Comparison of ENCODE assay signal across 8 mouse cellular contexts in the genomic region with DNA sequence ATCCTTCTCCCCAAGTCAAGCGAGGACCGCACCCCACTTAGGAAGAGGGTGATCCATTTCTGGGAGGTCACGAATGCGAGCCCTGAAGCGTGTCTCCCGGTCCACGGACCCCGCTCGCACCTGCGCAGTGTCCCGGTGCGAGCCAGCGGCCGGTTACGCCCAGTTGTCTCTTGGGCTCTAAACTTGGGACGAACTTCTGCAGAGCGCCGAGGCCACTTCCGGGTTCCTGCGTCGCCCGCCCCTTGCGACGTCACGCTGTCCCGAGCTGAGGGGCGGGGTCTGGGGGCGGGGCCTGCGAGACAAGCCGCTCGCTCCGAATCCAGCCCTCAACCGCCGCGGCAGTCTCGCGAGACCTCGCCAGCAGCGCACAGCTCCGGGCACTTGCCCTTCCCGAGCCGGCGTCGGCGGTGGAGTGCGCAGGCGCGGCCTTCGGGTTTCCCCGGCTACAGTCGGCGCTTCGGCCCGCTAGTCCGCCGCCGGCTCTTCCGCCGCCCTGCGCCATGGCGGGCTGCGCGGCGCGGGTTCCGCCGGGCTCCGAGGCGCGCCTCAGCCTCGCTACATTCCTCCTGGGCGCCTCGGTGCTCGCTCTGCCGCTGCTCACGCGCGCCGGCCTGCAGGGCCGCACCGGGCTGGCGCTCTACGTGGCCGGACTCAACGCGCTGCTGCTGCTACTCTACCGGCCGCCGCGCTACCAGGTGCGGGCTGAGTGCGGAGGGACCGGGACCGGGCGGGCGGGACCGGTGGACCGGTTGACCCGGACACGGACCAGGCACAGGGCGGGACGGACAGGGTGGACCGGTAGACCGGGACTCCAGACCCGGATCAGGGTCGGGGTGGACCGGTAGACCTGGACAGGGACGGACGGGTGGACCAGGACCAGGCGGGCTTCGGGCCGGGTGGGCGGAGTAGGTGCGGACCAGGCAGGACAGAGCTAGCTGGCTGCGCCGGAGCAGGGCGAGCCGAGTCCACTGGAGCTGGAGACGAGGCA. TPM values are rescaled to one million over a fixed set of nuclear protein-coding genes. Genes with fewer than 3 reads are reported as not detected.
DNase-seq lines count a peak whose midpoint lies in the region; ATAC-seq lines count a peak whose summit lies in the region.

A gene (plus strand): TSS at position 354 of the 988 bp plus-strand sequence.

- peak within 1 kb of the TSS; percentile 39; the same call in 1 of the 2 replicates for H3K27ac ChIP-seq in forebrain, embryonic 14.5 days (ENCODE audit: low read depth, low read length)
- H3K27ac ChIP-seq in neural tube, embryonic 15.5 days (replicated peaks) = peak within 1 kb of the TSS; percentile 86

- H3K36me3 ChIP-seq in forebrain, embryonic 14.5 days (ENCODE audit: control insufficient read depth, insufficient read depth, low read length) = peaks cover 21% of the 10 kb centered on the region
- H3K36me3 ChIP-seq in neural tube, embryonic 15.5 days = peaks cover 23% of the 10 kb centered on the region

- ATAC-seq in forebrain, embryonic 14.5 days = peak; percentile 96
- peak; percentile 95 for ATAC-seq in neural tube, embryonic 15.5 days (ENCODE audit: low FRiP score)

- no peaks in the 10 kb centered on the region for H3K9me3 ChIP-seq in forebrain, embryonic 14.5 days (replicated peaks; ENCODE audit: control insufficient read depth, low read length)
- H3K9me3 ChIP-seq in neural tube, embryonic 15.5 days (replicated peaks) = no peaks in the 10 kb centered on the region

- H3K27me3 ChIP-seq in forebrain, embryonic 14.5 days (replicated peaks; ENCODE audit: control insufficient read depth, insufficient read depth, low read length) = peaks cover 26% of the 10 kb centered on the region
- peaks cover 36% of the 10 kb centered on the region for H3K27me3 ChIP-seq in neural tube, embryonic 15.5 days (replicated peaks)

- peak within 1 kb of the TSS; percentile 95 for H3K4me3 ChIP-seq in forebrain, embryonic 14.5 days (ENCODE audit: low read depth, low read length)
- peak within 1 kb of the TSS; percentile 93 for H3K4me3 ChIP-seq in neural tube, embryonic 15.5 days (replicated peaks)

- DNase-seq in ES-CJ7 (ENCODE audit: low read depth, low spot score) = peak; percentile 99
- DNase-seq in cerebellum, adult 11 months = peak; percentile 99
- DNase-seq in forebrain, embryonic 14.5 days (ENCODE audit: low spot score) = peak; percentile 99
- DNase-seq in heart, postnatal 14 days = peak; percentile 100
- DNase-seq in layer of hippocampus, adult 11-12 months (ENCODE audit: low spot score) = peak; percentile 99
- peak; percentile 99 to 100 for DNase-seq in lung, adult 18-20 months
- peak; percentile 100 for DNase-seq in testis, postnatal 14 days (ENCODE audit: low spot score)

- peak within 1 kb of the TSS; percentile 95 for H3K4me2 ChIP-seq in forebrain, embryonic 14.5 days (ENCODE audit: low read length)
- peak within 1 kb of the TSS; percentile 84 for H3K4me2 ChIP-seq in neural tube, embryonic 15.5 days

- intact Hi-C loops in heart, postnatal 14 days (cut with DNase I) = no loop called here

- under 1% methylated on average over 119 of the region's 119 CpGs for WGBS in forebrain, embryonic 14.5 days
- under 1% methylated on average over 97 of the region's 119 CpGs for WGBS in neural tube, embryonic 15.5 days

- H3K9ac ChIP-seq in forebrain, embryonic 14.5 days (ENCODE audit: low read length) = peak within 1 kb of the TSS; percentile 98
- peak within 1 kb of the TSS; percentile 94 for H3K9ac ChIP-seq in neural tube, embryonic 15.5 days (replicated peaks)

- peaks cover 11% of the 10 kb centered on the region for H3K4me1 ChIP-seq in forebrain, embryonic 14.5 days (ENCODE audit: control insufficient read depth, insufficient read depth, low read length)
- peaks cover 34% of the 10 kb centered on the region for H3K4me1 ChIP-seq in neural tube, embryonic 15.5 days

RNA-seq across cellular contexts. Expression of the gene that starts here (rescaled TPM):
- polyA plus RNA-seq in forebrain, embryonic 14.5 days (2014; fragmentation: Nextera tagmentation; extraction: Ambion mirVana) = 13.2 and 18.2 TPM in 2 replicates
- total RNA-seq in heart, postnatal 14 days (2021) = 10 to 100 TPM; 25.9 to 27.2 TPM
- 20.0 and 21.1 TPM in 2 replicates for polyA plus RNA-seq in neural tube, embryonic 15.5 days (2015; fragmentation: Nextera tagmentation; extraction: Ambion mirVana)

Comparison
In these comparisons a context has a peak if more than half of its experiments do, and no peak if none do; other contexts are left out.
1. Peak in every context shown above with its lines: DNase-seq, ATAC-seq, H3K4me3 ChIP-seq and H3K27ac ChIP-seq.